Mouse (Mus musculus) forebrain, embryonic 10.5 days (tissue): ENCODE results near the gene Fads1. TPM values are rescaled to one million over a fixed set of nuclear protein-coding genes. Genes with fewer than 3 reads are reported as not detected.

ENCODE experiments used
- DNase-seq: peaks from one replicate; pipeline ENCODE4 v3.0.0-alpha.2; 2017; ENCODE audit warnings: low spot score; ENCODE audit errors: extremely low spot score
- H3K27ac ChIP-seq: fragments of 300-500 bp; sonication (generic); 2 replicates; pipeline ENCODE4 v1.5.1; 2016; ENCODE audit warnings: mild to moderate bottlenecking
- H3K27me3 ChIP-seq: fragments of 300-500 bp; sonication (generic); 2 replicates; pipeline ENCODE4 v1.6.1; 2016; ENCODE audit warnings: mild to moderate bottlenecking; ENCODE audit not compliant: poor library complexity, severe bottlenecking
- H3K36me3 ChIP-seq: fragments of 300-500 bp; sonication (generic); replicated peaks from 2 replicates; pipeline ENCODE4 v1.6.1; 2016; ENCODE audit warnings: mild to moderate bottlenecking, moderate library complexity
- H3K4me1 ChIP-seq: fragments of 300-500 bp; sonication (generic); 2 replicates; pipeline ENCODE4 v1.6.1; 2016
- H3K4me3 ChIP-seq: fragments of 300-500 bp; sonication (generic); 2 replicates; pipeline ENCODE4 v1.5.1; 2016; ENCODE audit warnings: mild to moderate bottlenecking, moderate library complexity
- H3K9me3 ChIP-seq: fragments of 300-500 bp; sonication (generic); 2 replicates; pipeline ENCODE4 v1.6.1; 2016; ENCODE audit warnings: mild to moderate bottlenecking, moderate library complexity
- WGBS: fragments of 180-500 bp; shearing (Covaris S2); methylation state at CpG from one replicate; pipeline ENCODE4 v1.1.7; 2016; 5-methylcytosine and 5-hydroxymethylcytosine counted together
- microRNA-seq: library from miRNA; unstranded; fragments of <30 nt; microRNA quantifications from one replicate; pipeline ENCODE4, GENCODE M21; 2017
- polyA plus RNA-seq: library from polyadenylated mRNA; unstranded; fragments of >200 nt; fragmentation: Nextera tagmentation; extraction: Ambion mirVana; gene quantifications from 2 replicates; pipeline ENCODE4 v1.2.1, GENCODE M21; 2016

Gene Fads1
- polyA plus RNA-seq, 1 experiment from 2014 or later = 180 TPM

- 2% methylated on average over 8 of the region's 8 CpGs for WGBS
- peaks cover 28% of the 10 kb centered on the region for H3K27me3 ChIP-seq
- peak overlapping the region; percentile 7; the same call in 1 of the 2 replicates for H3K4me3 ChIP-seq
- no peaks in the 10 kb centered on the region for H3K9me3 ChIP-seq
- no peaks in the 10 kb centered on the region for H3K36me3 ChIP-seq
- peak; percentile 27 for DNase-seq
- H3K27ac ChIP-seq = peak overlapping the region; percentile 71
- H3K4me1 ChIP-seq = peaks cover 54% of the 10 kb centered on the region
Measured at GRCm38 (mm10) chr19:10242916-10243315, 60.2 kb downstream of the Fads1 start.

- Histone ChIP-seq H3K4me1 (peaks cover 56% of the 10 kb centered on the region), H3K36me3 (0 out of 2 replicates have a peak, but pooled peaks cover 2% of the 10 kb centered on the region), H3K27me3 (peaks cover 17% of the 10 kb centered on the region), H3K9me3 (no peaks in the 10 kb centered on the region), H3K4me3 (no peak overlapping the region), H3K27ac (no peak overlapping the region)
- WGBS = 21% methylated on average over 3 of the region's 3 CpGs
- no peak for DNase-seq
Measured at GRCm38 (mm10) chr19:10244183-10244582, 61.5 kb downstream of the Fads1 start.

Small RNA genes within 50 kb of the gene (microRNA-seq; reads per million reads assigned to microRNA genes)
- 2.1 reads per million for gene Mir6993

Other genes starting within 250 kb of the Fads1 start
- gene Fth1, start 202.3 kb upstream of the Fads1 start, polyA plus RNA-seq = 1,226 and 1,339 TPM in 2 replicates
- 2.1 and 2.3 TPM in 2 replicates for gene Best1, start 181.3 kb upstream of the Fads1 start, polyA plus RNA-seq
- 39.3 and 39.8 TPM in 2 replicates for gene Rab3il1, start 181.2 kb upstream of the Fads1 start, polyA plus RNA-seq
- gene Fads3, start 141.3 kb upstream of the Fads1 start, polyA plus RNA-seq = 4.6 and 5.5 TPM in 2 replicates
- 188 and 201 TPM in 2 replicates for gene Fads2, start 81.1 kb upstream of the Fads1 start, polyA plus RNA-seq
- gene Tmem258, start 21.1 kb downstream of the Fads1 start, polyA plus RNA-seq = 362 and 373 TPM in 2 replicates
- gene Fen1, start 21.3 kb downstream of the Fads1 start, polyA plus RNA-seq = 215 and 218 TPM in 2 replicates
- gene Myrf, start 57.9 kb downstream of the Fads1 start, polyA plus RNA-seq = 2.1 and 2.9 TPM in 2 replicates
- 1.7 and 1.9 TPM in 2 replicates for gene Dagla, start 122.0 kb downstream of the Fads1 start, polyA plus RNA-seq
- gene Syt7, start 206.2 kb downstream of the Fads1 start, polyA plus RNA-seq = 0.77 and 2.6 TPM in 2 replicates